Mouse (Mus musculus): ENCODE results near the gene Dmrt1. TPM values are rescaled to one million over a fixed set of nuclear protein-coding genes. Genes with fewer than 3 reads are reported as not detected.
A peak's percentile ranks its signal among the peaks of the same experiment; 100 is the strongest.

Gene Dmrt1
- polyA plus RNA-seq, 1 experiment from 2014 or later, result not detected

GRCm38 (mm10) chr19:25638766-25639361 is 133.4 kb downstream of the Dmrt1 start:
- no peak overlapping the region for H3K4me2 ChIP-seq
- 58% methylated on average over 11 of the region's 11 CpGs for WGBS (ENCODE audit: insufficient replicate concordance)

GRCm38 (mm10) chr19:25641786-25642185 is 136.4 kb downstream of the Dmrt1 start:
- ATAC-seq (ENCODE audit: low read depth), result no peak
- Histone ChIP-seq H3K4me1 (replicated peaks) (no peaks in the 10 kb centered on the region), H3K36me3 (no peaks in the 10 kb centered on the region), H3K9ac (no peak overlapping the region), H3K4me2 (no peak overlapping the region), H3K9me3 (replicated peaks) (no peaks in the 10 kb centered on the region), H3K27me3 (no peaks in the 10 kb centered on the region), H3K27ac (no peak overlapping the region), H3K4me3 (replicated peaks) (no peak overlapping the region)
- DNase-seq, result no peak
- 57% methylated on average over 6 of the region's 6 CpGs for WGBS (ENCODE audit: insufficient replicate concordance)

More at GRCm38 (mm10) chr19:25638766-25639361, 133.4 kb downstream of the Dmrt1 start:
- H3K36me3 ChIP-seq, result no peaks in the 10 kb centered on the region
- no peaks in the 10 kb centered on the region for H3K4me1 ChIP-seq (replicated peaks)
- H3K27me3 ChIP-seq, result no peaks in the 10 kb centered on the region
- no peak overlapping the region for H3K9ac ChIP-seq
- no peak overlapping the region for H3K27ac ChIP-seq
- DNase-seq, result no peak
- no peak for ATAC-seq (ENCODE audit: low read depth)
- H3K4me3 ChIP-seq (replicated peaks), result no peak overlapping the region
- H3K9me3 ChIP-seq (replicated peaks), result no peaks in the 10 kb centered on the region

- ATAC-seq (ENCODE audit: low read depth), result no peak
- no peaks in the 10 kb centered on the region for H3K27me3 ChIP-seq
Observed at GRCm38 (mm10) chr19:25647136-25647535, 141.7 kb downstream of the Dmrt1 start.

GRCm38 (mm10) chr19:25648701-25649100 is 143.3 kb downstream of the Dmrt1 start:
- Histone ChIP-seq H3K27ac (no peak overlapping the region), H3K4me3 (replicated peaks) (no peak overlapping the region), H3K9me3 (replicated peaks) (no peaks in the 10 kb centered on the region), H3K27me3 (no peaks in the 10 kb centered on the region), H3K4me2 (no peak overlapping the region), H3K36me3 (no peaks in the 10 kb centered on the region), H3K9ac (no peak overlapping the region), H3K4me1 (replicated peaks) (0 out of 2 replicates have a peak, but pooled peaks cover 3% of the 10 kb centered on the region)
- ATAC-seq (ENCODE audit: low read depth) (0 out of 2 replicates have a peak, but pooled peaks have one; percentile 39), DNase-seq (no peak)
- WGBS (ENCODE audit: insufficient replicate concordance), result 43% methylated on average over 4 of the region's 4 CpGs

More at GRCm38 (mm10) chr19:25647136-25647535, 141.7 kb downstream of the Dmrt1 start:
- H3K4me3 ChIP-seq (replicated peaks), result no peak overlapping the region
- H3K9me3 ChIP-seq (replicated peaks), result no peaks in the 10 kb centered on the region
- H3K4me1 ChIP-seq (replicated peaks), result 0 out of 2 replicates have a peak, but pooled peaks cover 3% of the 10 kb centered on the region
- no peak overlapping the region for H3K27ac ChIP-seq
- H3K4me2 ChIP-seq, result no peak overlapping the region
- no peak overlapping the region for H3K9ac ChIP-seq
- DNase-seq, result no peak
- 48% methylated on average over 3 of the region's 3 CpGs for WGBS (ENCODE audit: insufficient replicate concordance)
- H3K36me3 ChIP-seq, result no peaks in the 10 kb centered on the region

GRCm38 (mm10) chr19:25650474-25650873 is 145.1 kb downstream of the Dmrt1 start:
- WGBS (ENCODE audit: insufficient replicate concordance), result 58% methylated on average over 10 of the region's 10 CpGs
- H3K4me2 ChIP-seq, result no peak overlapping the region

GRCm38 (mm10) chr19:25652560-25652959 is 147.1 kb downstream of the Dmrt1 start:
- no peaks in the 10 kb centered on the region for H3K9me3 ChIP-seq (replicated peaks)
- no peak for DNase-seq

More at GRCm38 (mm10) chr19:25650474-25650873, 145.1 kb downstream of the Dmrt1 start:
- H3K4me3 ChIP-seq (replicated peaks), result no peak overlapping the region
- no peaks in the 10 kb centered on the region for H3K36me3 ChIP-seq
- no peak overlapping the region for H3K9ac ChIP-seq
- H3K9me3 ChIP-seq (replicated peaks), result no peaks in the 10 kb centered on the region
- peak; percentile 58; the same call in 1 of the 2 replicates for ATAC-seq (ENCODE audit: low read depth)
- 0 out of 2 replicates have a peak, but pooled peaks cover 3% of the 10 kb centered on the region for H3K4me1 ChIP-seq (replicated peaks)
- H3K27me3 ChIP-seq, result no peaks in the 10 kb centered on the region
- H3K27ac ChIP-seq, result no peak overlapping the region
- DNase-seq, result no peak

More at GRCm38 (mm10) chr19:25652560-25652959, 147.1 kb downstream of the Dmrt1 start:
- Histone ChIP-seq H3K36me3 (no peaks in the 10 kb centered on the region), H3K27me3 (no peaks in the 10 kb centered on the region), H3K9ac (no peak overlapping the region), H3K27ac (no peak overlapping the region), H3K4me1 (replicated peaks) (0 out of 2 replicates have a peak, but pooled peaks cover 3% of the 10 kb centered on the region), H3K4me3 (replicated peaks) (no peak overlapping the region), H3K4me2 (no peak overlapping the region)
- 56% methylated on average over 5 of the region's 5 CpGs for WGBS (ENCODE audit: insufficient replicate concordance)
- ATAC-seq (ENCODE audit: low read depth), result no peak

Other genes with a start within 250 kb of the Dmrt1 start
- gene Dmrt3, start 104.7 kb downstream of the Dmrt1 start, polyA plus RNA-seq (2015; fragmentation: Nextera tagmentation; extraction: Ambion mirVana), result not detected in 2 replicates
- 0.45 and 0.50 TPM in 2 replicates for gene Dmrt2, start 166.8 kb downstream of the Dmrt1 start, polyA plus RNA-seq (2015; fragmentation: Nextera tagmentation; extraction: Ambion mirVana)